Mouse (Mus musculus): Measurements from ENCODE around the gene Mrpl53.

GRCm38 (mm10) chr6:83080210-83080609 lies 28.6 kb upstream of the Mrpl53 start:
- no peak for TF ChIP-seq CTCF (IDR thresholded peaks at IDR 0.05; ENCODE audit: extremely low read depth, insufficient read depth, low read length)
- no peak for TF ChIP-seq POLR2A (IDR thresholded peaks at IDR 0.05; ENCODE audit: extremely low read depth, insufficient read depth, low read length)
